Mouse (Mus musculus) gastrocnemius, adult 2 months (tissue): ENCODE results near the gene Shb. TPM values are rescaled to one million over a fixed set of nuclear protein-coding genes. Genes with fewer than 3 reads are reported as not detected.

Experiments used
- DNase-seq: peaks from one replicate; pipeline ENCODE4 v3.0.0; 2022
- H3K27ac ChIP-seq: fragments of 200-600 bp; 2 replicates; pipeline ENCODE4 v1.8.1; 2022; ENCODE audit warnings: mild to moderate bottlenecking
- H3K4me3 ChIP-seq: fragments of 200-600 bp; 2 replicates; pipeline ENCODE4 v1.8.1; 2022; ENCODE audit warnings: mild to moderate bottlenecking, moderate library complexity
- CTCF ChIP-seq: fragments of 200-600 bp; IDR thresholded peaks from 2 replicates; pipeline ENCODE4 v1.8.1; 2022; ENCODE audit warnings: antibody characterized with exemption, mild to moderate bottlenecking, moderate library complexity
- intact Hi-C: fragments of 180-260 bp; cut with DNase I; formaldehyde crosslinking; loops from one replicate; pipeline ENCODE4 v1.15.1; 2025
- total RNA-seq, 2 experiments: library from RNA; stranded (reverse); gene quantifications; 2 replicates each; pipeline ENCODE4 v1.2.3; 2021

Gene Shb
- total RNA-seq, 2 experiments from 2014 or later: 6.5 to 10.0 TPM

DNA sequence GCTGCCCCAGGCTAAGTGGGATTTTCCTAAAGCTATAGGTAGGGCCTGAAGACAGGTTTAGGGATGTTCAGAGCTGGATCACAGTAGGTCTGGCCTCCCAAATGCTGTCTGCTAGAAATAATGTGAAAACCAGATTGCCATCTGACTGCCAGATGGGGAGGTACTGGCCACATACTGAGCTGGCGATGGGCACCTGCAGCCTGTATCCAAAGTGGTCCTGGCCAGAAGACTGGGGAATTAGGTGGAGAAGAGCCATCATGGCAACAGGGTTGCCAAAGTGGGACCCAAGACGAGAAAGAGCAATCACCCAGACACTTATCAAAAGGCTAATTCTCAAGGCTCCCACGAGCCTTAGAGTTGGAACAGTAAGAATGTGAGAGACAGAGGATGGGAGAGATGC, 6.1 kb downstream of the Shb start:
- DNase-seq: no peak
- TF ChIP-seq CTCF: no peak
- intact Hi-C loops: loop anchor here (5.0 kb wide), 1 partner anchor 59 kb away; no protein-coding TSS in a partner anchor
- Histone ChIP-seq H3K4me3 (no peak overlapping the region), H3K27ac (no peak overlapping the region)

DNA sequence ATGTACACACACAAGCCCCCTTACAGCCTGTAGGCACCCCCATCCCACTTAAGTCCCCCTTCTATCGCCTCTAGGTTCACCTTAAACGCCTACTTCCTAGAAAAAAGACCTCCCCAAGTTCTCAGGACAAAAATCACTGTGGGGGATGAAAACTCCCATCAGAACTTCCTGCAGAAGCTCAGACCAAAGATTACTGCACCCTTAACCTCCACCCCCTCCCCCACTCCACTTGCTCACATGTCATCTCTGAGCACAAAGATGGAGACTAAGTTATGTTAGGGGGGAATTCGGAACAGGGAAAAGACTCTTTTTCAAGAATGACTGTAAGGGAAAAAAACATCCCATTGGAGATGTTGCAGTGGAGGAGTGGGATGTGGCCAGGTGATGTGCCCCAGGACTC, 6.7 kb downstream of the Shb start:
- no peak for DNase-seq
- TF ChIP-seq CTCF: no peak
- no peak overlapping the region for H3K27ac ChIP-seq
- intact Hi-C loops: loop anchor here (5.0 kb wide), 1 partner anchor 58 kb away; no protein-coding TSS in a partner anchor
- no peak overlapping the region for H3K4me3 ChIP-seq

DNA sequence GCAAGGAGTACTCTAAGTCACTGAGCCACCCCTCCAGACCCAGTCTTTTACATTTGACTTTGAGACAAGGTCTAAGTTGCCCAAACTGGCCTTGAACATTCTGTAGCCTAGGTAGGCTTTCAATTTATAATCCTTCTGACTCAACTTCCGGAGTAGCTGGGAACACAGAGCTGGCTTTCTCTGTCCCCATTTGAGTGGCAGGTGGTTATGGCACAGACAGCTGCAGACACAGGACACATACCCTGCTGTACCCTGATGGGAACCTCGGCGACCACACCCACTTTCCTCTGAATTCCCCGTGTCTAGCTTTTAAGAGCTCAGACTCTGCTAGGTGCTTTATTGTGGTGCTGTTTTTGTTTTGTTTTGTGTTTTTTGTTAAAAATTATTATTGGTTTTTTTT, 7.7 kb downstream of the Shb start:
- intact Hi-C loops: loop anchor here (5.0 kb wide), 1 partner anchor 57 kb away; no protein-coding TSS in a partner anchor
- Histone ChIP-seq H3K4me3 (no peak overlapping the region), H3K27ac (no peak overlapping the region)
- DNase-seq: no peak
- no peak for TF ChIP-seq CTCF

DNA sequence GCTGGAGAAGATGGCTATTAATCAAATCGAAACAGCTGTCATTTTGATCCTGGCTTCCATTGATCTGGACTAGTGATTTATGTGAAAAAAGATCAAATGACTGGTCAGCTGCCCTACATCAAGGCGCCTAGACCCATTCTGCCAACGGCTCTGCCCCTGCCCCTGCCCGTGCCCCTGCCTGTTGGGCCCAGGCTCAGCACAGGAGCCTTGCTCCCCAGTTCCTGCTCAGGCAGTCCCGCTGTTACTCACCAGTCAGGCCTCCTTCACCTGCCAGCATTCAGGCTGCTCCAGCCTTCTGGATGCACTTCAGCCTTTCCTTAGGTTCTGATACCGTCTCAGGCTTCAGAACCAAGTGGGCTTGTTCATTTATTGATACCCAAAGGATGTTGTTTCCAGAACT, 8.9 kb downstream of the Shb start:
- intact Hi-C loops: no loop called here

DNA sequence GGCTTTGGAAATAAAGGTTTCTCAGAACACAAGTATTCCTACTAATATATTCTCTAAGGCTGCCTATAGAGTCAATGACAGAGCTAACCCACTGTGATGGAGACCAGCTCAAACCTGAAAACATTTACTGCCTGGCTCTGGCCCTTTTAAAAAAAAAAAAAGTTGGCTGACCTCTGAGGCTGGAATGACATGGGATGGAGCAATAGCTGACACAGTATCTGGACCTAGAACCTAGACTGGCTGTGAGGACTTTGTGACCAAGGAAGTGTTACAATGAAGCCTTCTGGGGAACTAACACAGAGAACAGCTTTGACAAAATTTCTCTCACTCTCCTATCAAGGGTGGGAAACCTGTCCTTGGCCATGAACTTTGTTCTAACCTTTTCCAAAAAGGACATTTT, 9.3 kb downstream of the Shb start:
- DNase-seq: no peak
- no peak for TF ChIP-seq CTCF
- H3K27ac ChIP-seq: peak overlapping the region; percentile 73
- intact Hi-C loops: no loop called here
- H3K4me3 ChIP-seq: no peak overlapping the region

More for the DNA sequence above, 8.9 kb downstream of the Shb start:
- H3K4me3 ChIP-seq: no peak overlapping the region
- DNase-seq: no peak
- H3K27ac ChIP-seq: peak overlapping the region; percentile 73
- TF ChIP-seq CTCF: no peak

DNA sequence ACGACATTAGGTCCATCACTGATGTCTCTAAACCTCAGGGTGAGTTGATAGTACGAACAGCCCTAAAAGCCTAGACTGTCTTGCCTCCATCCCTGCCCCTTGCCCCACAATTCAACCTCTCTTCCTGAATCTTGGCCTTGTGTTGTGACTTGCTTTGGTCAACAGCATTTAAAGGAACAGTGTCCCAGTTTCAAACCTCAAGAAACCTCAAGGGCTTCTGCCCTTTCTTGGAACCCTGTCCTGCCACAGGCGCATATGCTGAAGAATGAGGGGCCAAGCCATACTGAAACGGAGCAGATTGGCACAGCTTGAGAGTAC, 9.7 kb downstream of the Shb start:
- H3K4me3 ChIP-seq: no peak overlapping the region
- no peak for TF ChIP-seq CTCF
- H3K27ac ChIP-seq: peak overlapping the region; percentile 73
- intact Hi-C loops: no loop called here
- DNase-seq: no peak

- DNase-seq: no peak
- TF ChIP-seq CTCF: no peak
- Histone ChIP-seq H3K4me3 (no peak overlapping the region), H3K27ac (peak overlapping the region; percentile 79)
- intact Hi-C loops: no loop called here
These were observed 10.3 kb downstream of the Shb start for GRCm38 (mm10) chr4:45521705-45522582.

DNA sequence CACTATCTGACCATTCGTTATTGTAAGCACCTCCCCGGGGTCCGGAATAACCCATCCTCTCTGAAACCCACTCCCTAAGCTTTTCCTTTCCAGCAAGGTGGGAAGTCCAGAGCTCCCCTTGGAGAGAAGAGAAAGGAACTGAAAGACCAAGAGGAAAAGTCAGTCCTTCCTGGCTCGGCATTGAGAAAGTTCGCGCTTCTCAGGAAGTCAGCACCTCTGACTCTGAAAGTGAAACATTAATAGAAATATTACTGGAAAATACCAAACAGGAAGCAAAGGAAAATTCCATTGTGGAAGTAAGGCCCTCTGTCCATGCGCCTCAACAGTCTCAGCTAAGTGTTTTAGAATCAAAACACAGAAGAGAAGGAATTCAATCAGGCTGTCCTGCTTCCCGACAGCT, 11.9 kb downstream of the Shb start:
- intact Hi-C loops: no loop called here

DNA sequence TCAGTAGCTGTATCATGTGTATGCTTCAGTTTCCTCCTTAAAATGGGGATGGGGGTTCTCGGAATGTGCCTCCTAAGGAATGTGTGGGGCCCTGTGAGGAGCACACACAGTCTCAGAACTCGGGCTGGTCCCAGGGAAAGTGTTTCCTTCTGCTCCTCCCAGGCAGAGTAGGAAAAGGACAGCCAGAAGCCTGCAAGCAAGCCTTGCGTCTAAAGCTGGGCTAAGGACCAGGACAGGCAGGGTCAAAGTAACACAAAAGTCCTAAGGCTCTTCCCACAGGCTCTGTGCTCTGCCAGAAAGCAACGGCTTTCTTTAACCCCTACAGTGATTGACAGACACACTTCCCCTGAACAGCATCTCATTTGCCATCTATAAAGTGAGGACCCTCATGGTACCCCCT, 14.9 kb downstream of the Shb start:
- TF ChIP-seq CTCF: no peak
- peak overlapping the region; percentile 24 for H3K27ac ChIP-seq
- no peak overlapping the region for H3K4me3 ChIP-seq
- intact Hi-C loops: no loop called here
- no peak for DNase-seq

More for the DNA sequence above, 11.9 kb downstream of the Shb start:
- no peak for TF ChIP-seq CTCF
- no peak for DNase-seq
- H3K27ac ChIP-seq: peak overlapping the region; percentile 79
- peak overlapping the region; percentile 48 for H3K4me3 ChIP-seq

- DNase-seq: no peak
- intact Hi-C loops: no loop called here
- TF ChIP-seq CTCF: no peak
- Histone ChIP-seq H3K27ac (peak overlapping the region; percentile 24), H3K4me3 (no peak overlapping the region)
These were observed 16.4 kb downstream of the Shb start for GRCm38 (mm10) chr4:45515894-45516293.

DNA sequence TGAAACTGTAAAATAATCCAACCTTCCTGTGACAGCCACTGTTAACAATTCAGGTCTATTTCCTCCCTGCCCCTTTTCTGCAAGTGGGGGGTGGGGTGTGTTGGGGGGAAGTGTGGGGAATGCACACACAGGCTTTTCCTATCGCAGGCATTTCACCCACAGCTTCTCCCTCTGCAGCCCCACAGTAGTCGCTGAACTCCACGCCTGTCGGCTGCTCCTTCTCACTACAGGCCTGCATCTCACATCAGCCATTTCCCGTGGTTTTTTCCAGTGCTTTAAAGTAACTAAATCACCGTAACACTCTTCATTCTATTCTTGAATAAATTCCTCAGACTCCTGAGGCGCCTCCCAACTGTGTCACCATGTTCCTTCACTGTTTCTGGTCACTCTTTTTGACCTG, 17.9 kb downstream of the Shb start:
- intact Hi-C loops: loop anchor here (5.0 kb wide), 1 partner anchor 42 kb away; no protein-coding TSS in a partner anchor
- no peak for DNase-seq
- H3K27ac ChIP-seq: peak overlapping the region; percentile 76
- no peak for TF ChIP-seq CTCF
- peak overlapping the region; percentile 53; the same call in 1 of the 2 replicates for H3K4me3 ChIP-seq

GRCm38 (mm10) chr4:45513791-45514293, 18.4 kb downstream of the Shb start:
- intact Hi-C loops: loop anchor here (5.0 kb wide), 1 partner anchor 42 kb away; no protein-coding TSS in a partner anchor
- H3K27ac ChIP-seq: peak overlapping the region; percentile 76
- H3K4me3 ChIP-seq: peak overlapping the region; percentile 53
- DNase-seq: peak; percentile 68
- TF ChIP-seq CTCF: no peak

DNA sequence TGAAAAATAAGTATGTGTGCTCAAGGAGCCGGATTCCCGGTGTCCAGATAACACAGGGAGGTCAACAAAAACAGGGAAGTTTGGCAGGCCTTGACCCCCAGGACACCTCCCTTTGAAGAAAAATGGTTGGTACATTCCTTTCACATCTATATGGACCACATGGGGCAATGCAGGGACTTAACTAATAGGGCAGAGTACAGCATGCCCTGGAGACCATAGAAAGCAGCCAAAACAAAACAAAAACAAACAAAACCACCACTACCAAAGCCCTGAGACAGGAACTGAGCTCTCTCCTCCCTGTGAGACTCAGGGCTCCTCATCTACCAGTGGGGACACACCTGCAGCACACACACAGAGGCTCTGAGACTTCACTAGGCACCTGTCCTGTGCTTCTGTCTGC, 18.9 kb downstream of the Shb start:
- TF ChIP-seq CTCF: no peak
- Histone ChIP-seq H3K27ac (peak overlapping the region; percentile 76), H3K4me3 (peak overlapping the region; percentile 53; the same call in 1 of the 2 replicates)
- DNase-seq: no peak
- intact Hi-C loops: loop anchor here (5.0 kb wide), 1 partner anchor 41 kb away; no protein-coding TSS in a partner anchor
